Mouse (Mus musculus) midbrain, postnatal 0 days (tissue): Measurements from ENCODE around the gene Caskin1. TPM values are rescaled to one million over a fixed set of nuclear protein-coding genes. Genes with fewer than 3 reads are reported as not detected.
A peak's percentile ranks its signal among the peaks of the same experiment; 100 is the strongest.

Experiments
- ATAC-seq: fragments of 200-750 bp; cut with Nextera tagmentation; 2 replicates; pipeline ENCODE4 v1.8.0; 2017; ENCODE audit warnings: moderate number of reproducible peaks, mild to moderate bottlenecking, moderate TSS enrichment, moderate library complexity; ENCODE audit not compliant: low FRiP score
- DNase-seq: peaks from one replicate; pipeline ENCODE4 v3.0.0-alpha.2; 2015; ENCODE audit warnings: low spot score
- H3K27ac ChIP-seq: fragments of 300-500 bp; sonication (generic); 2 replicates; pipeline ENCODE4 v1.5.1; 2014; ENCODE audit warnings: low read depth, mild to moderate bottlenecking, low read length, mixed read lengths
- H3K27me3 ChIP-seq: fragments of 300-500 bp; sonication (generic); 2 replicates; pipeline ENCODE4 v1.6.1; 2014; ENCODE audit warnings: low read length, control low read depth, mixed read lengths; ENCODE audit not compliant: insufficient read depth
- H3K36me3 ChIP-seq: fragments of 300-500 bp; sonication (generic); 2 replicates; pipeline ENCODE4 v1.6.1; 2014; ENCODE audit warnings: low read length, control low read depth, mixed read lengths; ENCODE audit not compliant: insufficient read depth
- H3K4me1 ChIP-seq: fragments of 300-500 bp; sonication (generic); 2 replicates; pipeline ENCODE4 v1.6.1; 2014; ENCODE audit warnings: mild to moderate bottlenecking, control low read depth, antibody characterized with exemption, low read length, mixed read lengths; ENCODE audit not compliant: insufficient read depth
- H3K4me2 ChIP-seq: fragments of 300-500 bp; sonication (generic); 2 replicates; pipeline ENCODE4 v1.6.1; 2014; ENCODE audit warnings: low read depth, mild to moderate bottlenecking, low read length, mixed read lengths; ENCODE audit not compliant: poor library complexity, severe bottlenecking
- H3K4me3 ChIP-seq: fragments of 300-500 bp; sonication (generic); 2 replicates; pipeline ENCODE4 v1.5.1; 2014; ENCODE audit warnings: low read depth, mild to moderate bottlenecking, low read length, moderate library complexity
- H3K9ac ChIP-seq: fragments of 300-500 bp; sonication (generic); replicated peaks from 2 replicates; pipeline ENCODE4 v1.6.1; 2014; ENCODE audit warnings: mild to moderate bottlenecking, low read length, moderate library complexity, mixed read lengths; ENCODE audit not compliant: poor library complexity, severe bottlenecking
- H3K9me3 ChIP-seq: fragments of 300-500 bp; sonication (generic); 2 replicates; pipeline ENCODE4 v1.6.1; 2016; ENCODE audit warnings: low read length, control low read depth
- CTCF ChIP-seq: IDR thresholded peaks from 2 replicates; pipeline ENCODE4 v1.5.1; 2016; ENCODE audit warnings: antibody characterized with exemption, mild to moderate bottlenecking
- WGBS: fragments of 180-500 bp; shearing (Covaris S2); extraction: QIAGEN DNeasy Blood & Tissue Kit; methylation state at CpG from one replicate; pipeline ENCODE4 v1.1.7; 2014; 5-methylcytosine and 5-hydroxymethylcytosine counted together
- polyA plus RNA-seq: library from polyadenylated mRNA; unstranded; fragments of >200 nt; fragmentation: Nextera tagmentation; extraction: Ambion mirVana; gene quantifications from 2 replicates; pipeline ENCODE4 v1.2.1, GENCODE M21; 2015
- total RNA-seq: library from RNA; depleted of rRNA; stranded (reverse); fragments of >200 nt; gene quantifications from 2 replicates; pipeline ENCODE4 v1.2.3, GENCODE M21; 2014

The Caskin1 gene
- total and polyA plus RNA-seq, 2 experiments from 2014 or later = 47.5 to 151 TPM

DNA sequence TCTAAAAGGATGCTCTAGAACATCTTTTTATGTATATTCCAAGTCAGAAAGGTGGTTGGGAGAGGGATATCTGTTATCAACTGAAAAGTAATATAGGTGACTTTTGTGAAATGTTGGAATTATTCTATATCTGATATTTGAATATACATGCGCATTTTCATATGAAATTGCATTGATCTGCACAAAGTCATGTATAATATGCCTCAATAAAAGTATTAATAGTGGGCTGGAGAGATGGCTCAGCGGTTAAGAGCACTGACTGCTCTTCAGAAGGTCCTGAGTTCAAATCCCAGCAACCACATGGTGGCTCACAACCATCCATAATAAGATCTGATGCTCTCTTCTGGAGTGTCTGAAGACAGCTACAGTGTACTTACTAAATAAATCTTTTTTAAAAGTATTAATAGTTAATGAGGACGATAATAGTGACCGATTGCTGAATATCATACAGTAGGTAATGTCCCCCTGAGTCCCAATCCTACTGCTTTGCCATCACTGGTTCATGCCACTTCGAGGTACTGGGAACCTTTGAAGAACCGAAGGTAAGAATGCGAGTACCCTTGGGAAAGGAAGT is 19.0 kb upstream of the Caskin1 start:
- Histone ChIP-seq H3K4me2 (peak overlapping the region; percentile 99), H3K27me3 (no peaks in the 10 kb centered on the region), H3K36me3 (peaks cover 7% of the 10 kb centered on the region), H3K27ac (peak overlapping the region; percentile 85; the same call in 1 of the 2 replicates), H3K4me3 (peak overlapping the region; percentile 81), H3K9ac (no peak overlapping the region), H3K9me3 (no peaks in the 10 kb centered on the region), H3K4me1 (peaks cover 17% of the 10 kb centered on the region)
- no peak for ATAC-seq
- no peak for TF ChIP-seq CTCF
- DNase-seq = no peak
- WGBS = 21% methylated on average over 7 of the region's 7 CpGs

DNA sequence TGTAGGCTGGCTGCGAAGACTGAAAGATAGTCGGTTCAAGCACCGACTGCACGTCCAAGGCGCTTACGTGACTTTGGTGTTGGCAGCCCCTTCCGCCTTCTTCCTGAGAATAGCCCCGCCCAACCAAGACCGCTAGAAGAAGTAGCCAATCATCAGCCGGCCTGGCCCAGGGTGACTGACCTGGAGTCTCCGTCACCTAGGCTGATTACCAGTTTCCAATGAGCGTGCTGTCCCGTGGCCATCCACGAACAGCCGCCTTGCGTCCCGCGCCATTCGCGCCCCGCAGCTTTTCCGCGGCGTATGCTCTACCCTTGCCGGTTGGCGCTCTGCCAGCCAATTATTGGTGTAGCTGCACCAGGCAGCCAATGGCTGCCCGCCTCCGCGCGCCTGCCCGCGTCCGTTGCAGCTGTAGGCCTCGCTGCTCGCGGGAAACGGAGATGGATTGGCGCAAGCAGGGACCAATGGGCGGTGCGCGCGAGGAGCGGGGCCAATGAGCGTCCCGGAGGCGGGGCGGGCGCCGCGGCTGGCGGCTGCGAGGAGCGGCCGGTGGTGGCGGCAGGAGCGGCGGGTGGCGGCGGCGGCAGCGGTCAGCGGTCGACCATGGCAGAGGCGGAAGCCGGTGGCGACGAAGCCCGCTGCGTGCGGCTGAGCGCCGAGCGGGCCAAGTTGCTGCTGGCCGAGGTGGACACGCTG is 18.3 kb upstream of the Caskin1 start, which contains the start of the genes E4f1 and Pgp:
TSS of gene E4f1 (minus strand) at position 404 of the 693 bp plus-strand sequence.
TSS of gene Pgp (plus strand) at position 483 of the 693 bp plus-strand sequence.
- Histone ChIP-seq H3K4me1 (peaks cover 17% of the 10 kb centered on the region), H3K9me3 (no peaks in the 10 kb centered on the region), H3K4me3 (peak within 1 kb of the TSS; percentile 81), H3K27ac (peak within 1 kb of the TSS; percentile 85), H3K4me2 (peak within 1 kb of the TSS; percentile 99), H3K9ac (peak within 1 kb of the TSS; percentile 86), H3K27me3 (no peaks in the 10 kb centered on the region), H3K36me3 (peaks cover 13% of the 10 kb centered on the region)
- TF ChIP-seq CTCF = no peak
- WGBS = under 1% methylated on average over 67 of the region's 75 CpGs
- ATAC-seq (peak; percentile 95), DNase-seq (peak; percentile 99)

DNA sequence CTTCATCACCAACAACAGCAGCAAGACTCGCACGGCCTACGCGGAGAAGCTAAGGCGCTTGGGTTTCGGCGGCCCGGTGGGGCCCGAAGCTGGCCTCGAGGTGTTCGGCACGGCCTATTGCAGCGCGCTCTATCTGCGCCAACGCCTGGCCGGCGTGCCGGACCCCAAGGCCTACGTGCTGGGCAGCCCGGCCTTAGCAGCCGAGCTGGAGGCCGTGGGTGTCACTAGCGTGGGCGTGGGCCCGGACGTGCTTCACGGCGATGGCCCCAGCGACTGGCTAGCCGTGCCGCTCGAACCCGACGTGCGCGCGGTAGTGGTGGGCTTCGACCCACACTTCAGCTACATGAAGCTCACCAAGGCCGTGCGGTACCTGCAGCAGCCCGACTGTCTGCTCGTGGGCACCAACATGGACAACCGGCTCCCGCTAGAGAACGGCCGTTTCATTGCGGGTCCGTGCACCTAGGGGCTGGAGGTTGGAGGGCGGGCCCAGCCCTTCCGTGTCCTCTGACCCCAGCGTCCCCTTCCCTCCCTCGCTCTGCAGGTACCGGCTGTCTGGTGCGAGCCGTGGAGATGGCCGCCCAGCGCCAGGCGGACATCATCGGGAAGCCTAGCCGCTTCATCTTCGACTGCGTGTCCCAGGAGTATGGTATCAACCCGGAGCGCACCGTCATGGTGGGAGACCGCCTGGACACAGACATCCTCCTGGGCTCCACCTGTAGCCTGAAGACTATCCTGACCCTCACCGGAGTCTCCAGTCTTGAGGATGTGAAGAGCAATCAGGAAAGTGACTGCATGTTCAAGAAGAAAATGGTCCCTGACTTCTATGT is 17.5 kb upstream of the Caskin1 start:
- Histone ChIP-seq H3K36me3 (peaks cover 21% of the 10 kb centered on the region), H3K27me3 (no peaks in the 10 kb centered on the region), H3K4me2 (peak overlapping the region; percentile 99), H3K9ac (peak overlapping the region; percentile 86), H3K4me1 (peaks cover 17% of the 10 kb centered on the region), H3K9me3 (no peaks in the 10 kb centered on the region), H3K4me3 (peak overlapping the region; percentile 81), H3K27ac (peak overlapping the region; percentile 85)
- TF ChIP-seq CTCF = no peak
- ATAC-seq (peak; percentile 17; the same call in 1 of the 2 replicates), DNase-seq (peak; percentile 28)
- WGBS = under 1% methylated on average over 68 of the region's 68 CpGs

DNA sequence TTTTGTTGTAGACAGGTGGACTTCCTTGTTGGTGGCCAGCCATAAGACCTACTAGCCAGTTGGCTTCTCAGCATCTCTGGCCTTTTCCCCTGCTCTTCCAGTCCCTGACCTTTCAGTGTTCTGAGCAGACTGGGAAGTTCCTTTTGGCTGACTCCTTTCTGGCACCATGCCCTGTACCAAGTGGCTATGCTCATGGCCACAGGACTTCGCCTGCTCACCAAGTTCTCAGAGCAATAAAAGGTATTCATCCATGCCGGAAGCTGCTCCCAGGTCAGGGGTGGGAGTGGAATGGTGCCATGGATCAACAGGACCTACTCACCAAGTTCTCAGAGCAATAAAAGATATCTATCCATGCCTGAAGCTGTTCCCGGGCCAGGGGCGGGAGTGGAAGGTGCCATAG is 15.9 kb upstream of the Caskin1 start:
- Histone ChIP-seq H3K27ac (no peak overlapping the region), H3K4me3 (no peak overlapping the region), H3K4me1 (peaks cover 17% of the 10 kb centered on the region), H3K27me3 (no peaks in the 10 kb centered on the region), H3K9ac (no peak overlapping the region), H3K36me3 (peaks cover 35% of the 10 kb centered on the region), H3K9me3 (no peaks in the 10 kb centered on the region), H3K4me2 (peak overlapping the region; percentile 99)
- ATAC-seq (no peak), DNase-seq (peak; percentile 49)
- TF ChIP-seq CTCF = no peak
- WGBS = 92% methylated on average over 4 of the region's 4 CpGs

DNA sequence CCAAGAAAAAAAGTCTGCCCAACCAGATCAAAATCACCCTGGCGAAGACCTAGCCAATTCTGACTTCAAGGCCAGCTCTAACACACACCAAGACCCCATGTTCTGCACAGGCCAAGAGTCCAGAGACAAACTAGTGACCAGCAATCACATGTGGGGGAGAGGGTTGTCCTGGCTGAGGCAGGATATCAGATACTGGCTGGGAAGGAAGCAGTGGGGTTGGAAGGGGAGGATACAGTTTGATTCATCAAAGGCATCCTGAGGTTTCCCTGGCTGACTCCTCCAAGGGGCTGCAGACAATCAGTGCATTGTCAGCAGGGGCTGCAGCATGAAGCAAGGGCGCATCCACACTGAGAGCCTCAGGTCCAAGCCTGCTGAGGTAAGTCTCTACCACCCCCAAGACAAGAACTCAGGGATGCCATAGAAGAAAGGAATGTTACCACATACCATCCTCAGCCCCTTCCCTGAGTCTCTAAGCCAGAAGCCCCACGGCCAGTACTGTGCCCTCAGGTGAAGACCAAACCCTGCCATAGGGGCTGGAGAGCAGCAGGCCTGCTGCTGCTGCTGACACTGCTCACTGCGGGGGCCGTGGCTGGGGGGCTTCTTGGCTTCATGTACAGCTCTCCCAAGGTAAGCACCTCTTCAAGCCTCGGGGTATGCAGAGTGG is 14.7 kb upstream of the Caskin1 start, which contains the start of gene Bricd5:
TSS of gene Bricd5 (plus strand) at position 273 of the 664 bp plus-strand sequence.
- Histone ChIP-seq H3K9ac (no peak within 1 kb of the TSS), H3K27me3 (no peaks in the 10 kb centered on the region), H3K27ac (no peak within 1 kb of the TSS), H3K36me3 (peaks cover 35% of the 10 kb centered on the region), H3K4me3 (no peak within 1 kb of the TSS), H3K4me1 (peaks cover 20% of the 10 kb centered on the region), H3K9me3 (no peaks in the 10 kb centered on the region), H3K4me2 (no peak within 1 kb of the TSS)
- WGBS = 86% methylated on average over 6 of the region's 6 CpGs
- no peak for ATAC-seq
- TF ChIP-seq CTCF = no peak
- DNase-seq = no peak
